Mouse (Mus musculus) cerebellum, adult 18-20 months (tissue): ENCODE data around the gene Pprc1.
A peak's percentile ranks its signal among the peaks of the same experiment; 100 is the strongest.

Source experiments
- DNase-seq, 2 experiments: peaks; one replicate each; pipeline ENCODE4 v3.0.0; 2021

Pprc1 gene

GRCm38 (mm10) chr19:46044271-46044992 lies at the start of gene Pprc1:
Gene Pprc1 (plus strand): TSS chr19:46044886.
- DNase-seq, result peak; percentile 45 to 54

GRCm38 (mm10) chr19:45997365-45997764 lies 47.3 kb upstream of the Pprc1 start:
- DNase-seq, result peak in 1 of 2 experiments; percentile 9

GRCm38 (mm10) chr19:45997785-45998693 lies 46.6 kb upstream of the Pprc1 start, which contains the start of gene Armh3:
Gene Armh3 (minus strand): TSS chr19:45998488.
- DNase-seq, result peak; percentile 94 to 99

- DNase-seq, result peak in 1 of 2 experiments; percentile 8
Observed at GRCm38 (mm10) chr19:45998694-45999217, 45.9 kb upstream of the Pprc1 start.

- DNase-seq, result no peak
Observed at GRCm38 (mm10) chr19:45999378-45999777, 45.3 kb upstream of the Pprc1 start.

- no peak for DNase-seq
Observed at GRCm38 (mm10) chr19:46002279-46002678, 42.4 kb upstream of the Pprc1 start.

GRCm38 (mm10) chr19:46003371-46004226 lies 41.1 kb upstream of the Pprc1 start, which contains the start of gene Hps6:
Gene Hps6 (plus strand): TSS chr19:46003508.
- DNase-seq, result peak; percentile 90 to 91

GRCm38 (mm10) chr19:46004814-46005466 lies 39.7 kb upstream of the Pprc1 start:
- DNase-seq, result peak; percentile 11 to 13

- no peak for DNase-seq
Observed at GRCm38 (mm10) chr19:46005680-46006079, 39.0 kb upstream of the Pprc1 start.

GRCm38 (mm10) chr19:46014572-46015178 lies 30.0 kb upstream of the Pprc1 start:
- DNase-seq, result peak; percentile 88 to 92

GRCm38 (mm10) chr19:46016023-46016422 lies 28.7 kb upstream of the Pprc1 start:
- DNase-seq, result no peak

GRCm38 (mm10) chr19:46024959-46025358 lies 19.7 kb upstream of the Pprc1 start:
- DNase-seq, result no peak

GRCm38 (mm10) chr19:46026567-46026966 lies 18.1 kb upstream of the Pprc1 start:
- DNase-seq, result no peak

GRCm38 (mm10) chr19:46028747-46029320 lies 15.9 kb upstream of the Pprc1 start:
- no peak for DNase-seq

- DNase-seq, result no peak
Observed at GRCm38 (mm10) chr19:46029652-46030051, 15.0 kb upstream of the Pprc1 start.

GRCm38 (mm10) chr19:46030196-46030983 lies 14.3 kb upstream of the Pprc1 start:
- DNase-seq, result no peak

GRCm38 (mm10) chr19:46031689-46032432 lies 12.8 kb upstream of the Pprc1 start:
- no peak for DNase-seq

- no peak for DNase-seq
Observed at GRCm38 (mm10) chr19:46032731-46033510, 11.8 kb upstream of the Pprc1 start.

- no peak for DNase-seq
Observed at GRCm38 (mm10) chr19:46033911-46034310, 10.8 kb upstream of the Pprc1 start.
